Mouse (Mus musculus) hindbrain, postnatal 0 days (tissue): Measurements from ENCODE around the gene Hipk3. TPM values are rescaled to one million over a fixed set of nuclear protein-coding genes. Genes with fewer than 3 reads are reported as not detected.
A peak's percentile ranks its signal among the peaks of the same experiment; 100 is the strongest.

Experiments
- ATAC-seq: fragments of 200-750 bp; cut with Nextera tagmentation; 2 replicates; pipeline ENCODE4 v1.8.0; 2017; ENCODE audit warnings: mild to moderate bottlenecking, moderate TSS enrichment, moderate library complexity
- DNase-seq: peaks from one replicate; pipeline ENCODE4 v3.0.0-alpha.2; 2015; ENCODE audit warnings: low spot score
- H3K27ac ChIP-seq: fragments of 300-500 bp; sonication (generic); 2 replicates; pipeline ENCODE4 v1.5.1; 2014; ENCODE audit warnings: mild to moderate bottlenecking
- H3K27me3 ChIP-seq: fragments of 300-500 bp; sonication (generic); 2 replicates; pipeline ENCODE4 v1.6.1; 2014; ENCODE audit warnings: low read length, mixed read lengths; ENCODE audit not compliant: insufficient read depth
- H3K36me3 ChIP-seq: fragments of 300-500 bp; sonication (generic); 2 replicates; pipeline ENCODE4 v1.6.1; 2014; ENCODE audit warnings: low read length, mixed read lengths; ENCODE audit not compliant: insufficient read depth
- H3K4me1 ChIP-seq: fragments of 300-500 bp; sonication (generic); 2 replicates; pipeline ENCODE4 v1.6.1; 2014; ENCODE audit warnings: antibody characterized with exemption, low read length, mixed read lengths; ENCODE audit not compliant: insufficient read depth
- H3K4me2 ChIP-seq: fragments of 300-500 bp; sonication (generic); 2 replicates; pipeline ENCODE4 v1.6.1; 2014; ENCODE audit warnings: low read depth, mild to moderate bottlenecking, low read length, moderate library complexity, mixed read lengths
- H3K4me3 ChIP-seq: fragments of 300-500 bp; sonication (generic); 2 replicates; pipeline ENCODE4 v1.5.1; 2014; ENCODE audit warnings: low read length
- H3K9ac ChIP-seq: fragments of 300-500 bp; sonication (generic); replicated peaks from 2 replicates; pipeline ENCODE4 v1.6.1; 2014; ENCODE audit warnings: mild to moderate bottlenecking, low read length, moderate library complexity, mixed read lengths
- H3K9me3 ChIP-seq: fragments of 300-500 bp; sonication (generic); 2 replicates; pipeline ENCODE4 v1.6.1; 2016; ENCODE audit warnings: low read length, mixed read lengths
- CTCF ChIP-seq: IDR thresholded peaks from 2 replicates; pipeline ENCODE4 v1.5.1; 2016; ENCODE audit warnings: antibody characterized with exemption, control low read depth, low read depth
- WGBS: fragments of 180-500 bp; shearing (Covaris S2); extraction: QIAGEN DNeasy Blood & Tissue Kit; methylation state at CpG from one replicate; pipeline ENCODE4 v1.1.7; 2014; 5-methylcytosine and 5-hydroxymethylcytosine counted together
- polyA plus RNA-seq: library from polyadenylated mRNA; unstranded; fragments of >200 nt; fragmentation: Nextera tagmentation; extraction: Ambion mirVana; gene quantifications from 2 replicates; pipeline ENCODE4 v1.2.1, GENCODE M21; 2015
- total RNA-seq: library from RNA; depleted of rRNA; stranded (reverse); fragments of >200 nt; gene quantifications from 2 replicates; pipeline ENCODE4 v1.2.3, GENCODE M21; 2014

The Hipk3 gene
- total and polyA plus RNA-seq, 2 experiments from 2014 or later: 5.6 to 58.0 TPM

DNA sequence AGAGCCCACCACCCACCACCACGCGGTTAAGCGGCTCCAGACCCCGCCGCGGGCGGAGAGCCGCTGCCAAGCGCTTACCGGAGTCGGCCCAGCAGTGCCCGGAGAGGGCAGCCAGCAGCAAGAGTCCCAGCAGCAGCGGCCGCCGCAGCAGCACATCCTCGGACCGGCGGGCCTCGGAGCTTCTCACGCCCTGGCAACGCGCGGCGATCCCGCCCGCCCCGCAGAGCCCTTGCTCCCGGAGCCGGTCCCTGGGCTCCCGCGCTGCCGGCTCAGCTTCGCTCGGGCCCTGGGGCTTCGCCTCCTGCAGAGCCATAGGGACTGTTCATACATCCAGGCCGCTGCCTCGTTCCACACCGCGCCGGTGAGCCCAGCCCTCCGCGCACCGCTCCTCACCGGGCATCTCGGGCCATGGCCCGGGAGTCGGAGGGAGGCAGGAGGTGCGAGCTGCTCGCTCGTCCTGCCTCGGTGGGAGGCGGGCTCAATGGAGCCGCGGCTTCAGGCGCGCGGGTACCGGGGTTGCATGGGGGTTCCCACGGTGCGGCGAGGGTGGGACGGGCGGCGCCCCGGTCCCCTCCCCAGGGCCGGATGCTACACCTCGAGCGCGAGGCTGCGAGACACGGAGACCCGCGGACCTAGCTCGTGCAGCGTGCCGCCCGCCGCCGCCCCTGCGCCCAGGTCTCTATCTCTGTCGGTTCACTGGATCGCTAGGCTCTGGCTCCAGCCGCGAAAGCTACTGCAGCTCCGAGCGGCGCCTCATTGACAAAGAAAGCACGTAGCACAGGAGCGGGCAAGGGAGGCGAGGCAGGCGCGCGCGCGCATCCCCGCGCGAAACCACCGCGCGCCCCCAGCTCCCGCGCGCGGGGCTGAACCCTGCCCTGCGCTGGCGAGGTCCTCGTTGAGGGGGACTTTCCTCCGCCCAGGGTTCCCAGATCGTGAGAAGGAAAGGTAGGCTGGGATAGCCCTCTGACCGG is 84.1 kb downstream of the Hipk3 start:
- Histone ChIP-seq H3K4me1 (peaks cover 17% of the 10 kb centered on the region), H3K27ac (peak overlapping the region; percentile 87), H3K36me3 (no peaks in the 10 kb centered on the region), H3K27me3 (no peaks in the 10 kb centered on the region), H3K4me2 (peak overlapping the region; percentile 79), H3K4me3 (peak overlapping the region; percentile 79), H3K9ac (peak overlapping the region; percentile 90), H3K9me3 (no peaks in the 10 kb centered on the region)
- DNase-seq (peak; percentile 86), ATAC-seq (peak; percentile 91)
- WGBS: under 1% methylated on average over 111 of the region's 111 CpGs
- no peak for TF ChIP-seq CTCF

DNA sequence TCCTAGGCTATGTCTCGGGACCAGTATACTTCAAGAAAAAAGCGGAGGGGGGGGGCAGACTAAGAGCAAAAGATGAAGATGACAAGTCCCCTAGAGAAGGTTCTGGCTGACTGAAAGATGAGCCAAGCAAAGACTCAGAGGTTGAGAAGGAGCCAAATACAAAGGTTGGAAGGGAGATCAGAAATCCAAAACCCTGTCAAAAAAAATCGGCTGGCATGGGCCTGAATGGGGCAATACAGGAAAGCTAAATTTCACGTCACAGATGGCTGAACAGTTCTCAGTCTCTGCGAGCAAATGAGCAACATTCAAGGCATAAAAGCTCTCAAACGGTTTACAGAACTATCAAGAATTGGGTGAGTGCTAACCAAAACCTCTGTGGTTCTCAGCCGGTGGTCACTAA is 85.9 kb downstream of the Hipk3 start:
- Histone ChIP-seq H3K36me3 (no peaks in the 10 kb centered on the region), H3K9ac (no peak overlapping the region), H3K9me3 (no peaks in the 10 kb centered on the region), H3K4me1 (peaks cover 17% of the 10 kb centered on the region), H3K27me3 (no peaks in the 10 kb centered on the region), H3K27ac (no peak overlapping the region), H3K4me3 (peak overlapping the region; percentile 79), H3K4me2 (peak overlapping the region; percentile 79)
- no peak for TF ChIP-seq CTCF
- 59% methylated on average over 7 of the region's 7 CpGs for WGBS
- ATAC-seq: no peak
- no peak for DNase-seq

DNA sequence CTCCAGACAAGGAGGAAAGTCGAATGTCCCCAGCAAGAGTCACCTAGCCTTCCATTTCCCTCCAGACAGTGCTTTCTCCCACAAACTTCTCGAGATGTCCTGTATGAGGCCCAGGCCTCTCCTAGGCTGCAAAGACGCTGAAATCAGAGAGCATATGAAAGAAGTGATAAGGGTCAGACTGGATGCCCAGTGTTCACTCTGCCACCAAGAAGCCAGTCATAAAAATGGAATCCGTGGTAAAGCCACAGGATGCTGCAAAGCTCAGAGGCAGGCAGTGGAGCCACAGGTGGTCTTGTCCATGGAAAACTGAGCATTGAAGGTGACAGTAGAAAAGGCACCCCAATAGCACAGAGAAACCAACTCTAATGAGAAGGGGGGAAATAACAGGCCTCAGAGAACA is 86.3 kb downstream of the Hipk3 start:
- no peak for ATAC-seq
- Histone ChIP-seq H3K9me3 (no peaks in the 10 kb centered on the region), H3K9ac (no peak overlapping the region), H3K4me2 (peak overlapping the region; percentile 79), H3K27ac (no peak overlapping the region), H3K27me3 (no peaks in the 10 kb centered on the region), H3K4me1 (peaks cover 17% of the 10 kb centered on the region), H3K4me3 (peak overlapping the region; percentile 79), H3K36me3 (no peaks in the 10 kb centered on the region)
- TF ChIP-seq CTCF: no peak
- no peak for DNase-seq
- 59% methylated on average over 4 of the region's 4 CpGs for WGBS

DNA sequence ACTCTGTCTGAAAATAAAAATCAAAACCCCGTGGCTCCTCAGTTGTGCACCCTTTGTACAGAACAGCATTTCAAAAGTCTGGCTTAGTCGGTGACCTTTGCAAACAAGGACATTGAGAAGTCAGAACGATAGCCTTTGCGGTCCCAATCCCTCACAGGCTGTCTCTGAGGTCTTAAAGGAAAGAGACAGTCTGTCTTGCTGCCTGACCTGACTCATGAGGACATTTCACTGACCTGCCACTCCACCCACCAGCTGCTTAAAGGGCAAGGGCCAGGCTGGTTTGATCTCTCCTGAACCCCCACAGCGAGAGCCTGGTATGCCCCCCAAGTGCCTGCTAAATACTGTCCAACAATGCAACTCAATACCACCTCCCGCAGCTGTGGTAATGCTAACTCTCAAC is 90.2 kb downstream of the Hipk3 start:
- no peak overlapping the region for H3K9ac ChIP-seq
- H3K27me3 ChIP-seq: no peaks in the 10 kb centered on the region
- DNase-seq: no peak
- H3K27ac ChIP-seq: no peak overlapping the region
- no peak for ATAC-seq
- no peaks in the 10 kb centered on the region for H3K36me3 ChIP-seq
- no peak overlapping the region for H3K4me2 ChIP-seq
- WGBS: 83% methylated on average over 6 of the region's 6 CpGs
- no peak for TF ChIP-seq CTCF
- H3K4me3 ChIP-seq: no peak overlapping the region
- H3K4me1 ChIP-seq: peaks cover 17% of the 10 kb centered on the region
- no peaks in the 10 kb centered on the region for H3K9me3 ChIP-seq

DNA sequence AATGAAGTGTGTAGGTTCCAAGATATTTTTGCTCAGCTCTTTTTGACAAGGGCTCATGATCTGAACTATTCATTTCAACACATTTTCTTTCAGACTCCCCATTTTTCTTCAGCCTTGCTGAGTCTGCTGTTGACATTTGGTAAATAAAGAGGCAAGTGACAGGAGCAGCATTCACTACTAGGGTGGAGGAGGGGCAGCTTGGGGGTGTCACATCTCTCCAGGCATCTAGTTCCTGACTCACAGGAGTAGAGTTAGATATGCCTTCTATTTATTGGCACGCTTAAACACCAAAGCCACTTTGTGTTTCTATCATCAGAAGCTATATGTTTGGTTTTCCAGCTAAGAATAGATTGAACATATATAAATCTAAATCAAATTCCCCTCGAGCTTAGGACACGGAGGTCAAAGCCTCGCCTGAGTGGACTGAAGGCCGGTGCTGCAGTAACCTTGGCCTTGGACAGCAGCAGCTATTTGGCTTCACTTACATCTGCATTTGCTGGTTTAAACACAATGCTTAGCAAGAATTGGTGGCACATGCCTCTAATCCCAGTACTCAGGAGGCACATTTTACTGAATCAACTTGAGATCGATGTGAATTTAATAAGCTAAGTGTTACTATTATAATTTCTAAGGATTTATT is 95.5 kb downstream of the Hipk3 start:
- H3K9me3 ChIP-seq: no peaks in the 10 kb centered on the region
- H3K4me1 ChIP-seq: no peaks in the 10 kb centered on the region
- no peak overlapping the region for H3K4me3 ChIP-seq
- ATAC-seq (no peak), DNase-seq (no peak)
- H3K27ac ChIP-seq: no peak overlapping the region
- H3K9ac ChIP-seq: no peak overlapping the region
- no peak for TF ChIP-seq CTCF
- no peak overlapping the region for H3K4me2 ChIP-seq
- no peaks in the 10 kb centered on the region for H3K27me3 ChIP-seq
- 85% methylated on average over 6 of the region's 6 CpGs for WGBS
- no peaks in the 10 kb centered on the region for H3K36me3 ChIP-seq

DNA sequence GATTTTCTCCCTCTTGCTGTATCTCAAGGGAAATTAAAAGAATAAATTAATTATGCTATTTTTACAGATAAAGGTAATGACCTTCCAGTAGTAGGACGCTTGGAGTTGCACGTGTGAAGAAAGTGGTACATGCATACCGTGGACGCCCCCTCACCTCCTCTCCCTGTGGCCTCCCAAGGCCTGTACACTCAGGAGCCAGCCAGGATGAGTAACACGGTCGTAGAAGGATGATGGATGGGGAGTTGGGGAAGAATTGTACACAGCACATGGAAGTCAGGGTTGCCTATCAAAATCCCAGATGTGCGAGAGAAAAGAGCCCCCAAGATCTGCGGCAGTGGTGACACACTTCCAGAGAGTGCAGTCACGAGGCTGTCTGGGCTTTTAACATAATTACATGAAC is 98.3 kb downstream of the Hipk3 start:
- 75% methylated on average over 9 of the region's 9 CpGs for WGBS

DNA sequence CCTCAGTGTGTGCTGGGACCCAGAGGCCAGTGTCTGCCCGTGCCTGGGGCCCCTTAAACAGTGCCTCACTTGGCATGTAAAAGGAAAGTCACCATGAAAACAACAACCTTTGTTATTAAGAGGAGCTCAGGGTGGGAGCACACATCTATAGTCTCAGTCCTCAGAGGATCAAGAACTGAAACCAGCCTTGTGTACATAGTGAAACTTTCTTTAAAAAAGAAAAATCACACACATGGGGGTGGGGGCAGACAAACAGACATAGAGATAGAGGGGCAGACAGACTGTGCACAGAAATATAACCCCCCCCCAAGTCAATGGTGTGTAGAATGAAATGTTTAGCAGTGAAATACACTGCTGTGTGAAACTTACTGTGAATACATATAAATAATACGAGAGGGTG is 99.5 kb downstream of the Hipk3 start:
- Histone ChIP-seq H3K36me3 (no peaks in the 10 kb centered on the region), H3K9ac (no peak overlapping the region), H3K27me3 (no peaks in the 10 kb centered on the region), H3K9me3 (no peaks in the 10 kb centered on the region), H3K27ac (no peak overlapping the region), H3K4me3 (no peak overlapping the region), H3K4me2 (no peak overlapping the region), H3K4me1 (no peaks in the 10 kb centered on the region)
- no peak for TF ChIP-seq CTCF
- WGBS: 40% methylated on average over 2 of the region's 2 CpGs
- DNase-seq: no peak
- ATAC-seq: no peak

More for the DNA sequence above, 98.3 kb downstream of the Hipk3 start:
- Histone ChIP-seq H3K4me1 (no peaks in the 10 kb centered on the region), H3K4me2 (no peak overlapping the region), H3K9ac (no peak overlapping the region), H3K4me3 (no peak overlapping the region), H3K36me3 (no peaks in the 10 kb centered on the region), H3K27me3 (no peaks in the 10 kb centered on the region), H3K27ac (no peak overlapping the region), H3K9me3 (no peaks in the 10 kb centered on the region)
- ATAC-seq: no peak
- no peak for DNase-seq
- TF ChIP-seq CTCF: no peak
